Mouse (Mus musculus) embryonic fibroblast, embryonic 13.5 days (primary cell): Measurements from ENCODE around the gene Gcsam. TPM values are rescaled to one million over a fixed set of nuclear protein-coding genes. Genes with fewer than 3 reads are reported as not detected.

Experiments used
- H3K27ac ChIP-seq: 2 replicates; pipeline ENCODE4 v1.5.1; 2012; ENCODE audit warnings: low read length, control low read depth, inconsistent platforms; ENCODE audit not compliant: insufficient read depth
- H3K4me1 ChIP-seq: 2 replicates; pipeline ENCODE4 v1.6.1; 2011; ENCODE audit warnings: low read length; ENCODE audit not compliant: control insufficient read depth, insufficient read depth
- H3K4me3 ChIP-seq: 2 replicates; pipeline ENCODE4 v1.5.1; 2011; ENCODE audit warnings: mild to moderate bottlenecking, control low read depth, low read length; ENCODE audit not compliant: insufficient read depth
- CTCF ChIP-seq: IDR thresholded peaks from 2 replicates; pipeline ENCODE4 v1.5.1; 2011; ENCODE audit warnings: mild to moderate bottlenecking, control low read depth, low read length, moderate library complexity, borderline replicate concordance; ENCODE audit not compliant: insufficient read depth
- POLR2A ChIP-seq: IDR thresholded peaks from 2 replicates; pipeline ENCODE4 v1.6.1; 2011; ENCODE audit warnings: low read depth, mild to moderate bottlenecking, control low read depth, low read length, moderate library complexity
- polyA plus RNA-seq: library from polyadenylated mRNA; stranded (reverse); fragments of >200 nt; gene quantifications from 2 replicates; pipeline ENCODE4 v1.2.4, GENCODE M21; 2011; ENCODE audit warnings: low read depth; ENCODE audit not compliant: missing spikeins, insufficient read length

Gene Gcsam
- polyA plus RNA-seq, 1 experiment: not detected

- Histone ChIP-seq H3K4me1 (0 out of 2 replicates have a peak, but pooled peaks cover 3% of the 10 kb centered on the region), H3K4me3 (no peak overlapping the region), H3K27ac (no peak overlapping the region)
- TF ChIP-seq CTCF: no peak
- no peak for TF ChIP-seq POLR2A
Observed at GRCm38 (mm10) chr16:45662381-45662780, 52.2 kb downstream of the Gcsam start.

GRCm38 (mm10) chr16:45666136-45666535 is 56.0 kb downstream of the Gcsam start:
- H3K4me3 ChIP-seq: no peak overlapping the region
- H3K27ac ChIP-seq: no peak overlapping the region
- 0 out of 2 replicates have a peak, but pooled peaks cover 3% of the 10 kb centered on the region for H3K4me1 ChIP-seq
- TF ChIP-seq POLR2A (no peak), CTCF (no peak)

- 0 out of 2 replicates have a peak, but pooled peaks cover 3% of the 10 kb centered on the region for H3K4me1 ChIP-seq
- no peak overlapping the region for H3K27ac ChIP-seq
- no peak overlapping the region for H3K4me3 ChIP-seq
- TF ChIP-seq POLR2A (no peak), CTCF (no peak)
Observed at GRCm38 (mm10) chr16:45668178-45668577, 58.0 kb downstream of the Gcsam start.

GRCm38 (mm10) chr16:45670005-45670404 is 59.8 kb downstream of the Gcsam start:
- Histone ChIP-seq H3K4me1 (no peaks in the 10 kb centered on the region), H3K4me3 (no peak overlapping the region), H3K27ac (no peak overlapping the region)
- TF ChIP-seq POLR2A (no peak), CTCF (no peak)

Other genes with a start within 250 kb of the Gcsam start
- gene Cd200, start 201.3 kb upstream of the Gcsam start, polyA plus RNA-seq: 0.94 and 4.1 TPM in 2 replicates
- gene Gm609, start 117.4 kb upstream of the Gcsam start, polyA plus RNA-seq: not detected in 2 replicates
- gene Gm17783, start 78.3 kb upstream of the Gcsam start, polyA plus RNA-seq: not detected in 2 replicates
- not detected in 2 replicates for gene Slc9c1, start 75.1 kb upstream of the Gcsam start, polyA plus RNA-seq
- gene BC016579, start 43.7 kb downstream of the Gcsam start, polyA plus RNA-seq: not detected in 2 replicates
- gene Tmprss7, start 83.3 kb downstream of the Gcsam start, polyA plus RNA-seq: 0.25 TPM in 1 of 2 replicates, not detected in the other
- gene Tagln3, start 114.2 kb downstream of the Gcsam start, polyA plus RNA-seq: 1.7 TPM in 2 replicates
- gene Abhd10, start 132.6 kb downstream of the Gcsam start, polyA plus RNA-seq: 19.2 and 25.2 TPM in 2 replicates